Mouse (Mus musculus): Measurements from ENCODE around the gene Dnali1. TPM values are rescaled to one million over a fixed set of nuclear protein-coding genes. Genes with fewer than 3 reads are reported as not detected.
A peak's percentile ranks its signal among the peaks of the same experiment; 100 is the strongest.

The Dnali1 gene
- total and polyA plus RNA-seq, 2 experiments from 2014 or later, result not detected

GRCm38 (mm10) chr4:125059025-125059424 lies 6.5 kb downstream of the Dnali1 start:
- H3K27ac ChIP-seq (ENCODE audit: low read depth), result no peak overlapping the region
- peaks cover 15% of the 10 kb centered on the region for H3K36me3 ChIP-seq (replicated peaks; ENCODE audit: control insufficient read depth, insufficient read depth, low read length)
- no peak overlapping the region for H3K9ac ChIP-seq (replicated peaks; ENCODE audit: low read depth, low read length)
- peaks cover 15% of the 10 kb centered on the region; the same call in 1 of the 2 replicates for H3K4me1 ChIP-seq (ENCODE audit: control insufficient read depth, insufficient read depth)
- ATAC-seq (ENCODE audit: insufficient read depth, low read depth) (peak; percentile 75), DNase-seq (ENCODE audit: low spot score) (peak; percentile 51)
- no peaks in the 10 kb centered on the region for H3K9me3 ChIP-seq (replicated peaks; ENCODE audit: control insufficient read depth, low read length)
- peak overlapping the region; percentile 30; the same call in 1 of the 2 replicates for H3K4me2 ChIP-seq (ENCODE audit: low read depth, low read length)
- no peaks in the 10 kb centered on the region for H3K27me3 ChIP-seq (ENCODE audit: control insufficient read depth, insufficient read depth, low read length)
- WGBS, result 2% methylated on average over 8 of the region's 8 CpGs
- TF ChIP-seq CTCF (IDR thresholded peaks at IDR 0.05; ENCODE audit: low read depth) (peak; percentile 83), EP300 (IDR thresholded peaks at IDR 0.05; ENCODE audit: low read depth) (no peak)
- no peak overlapping the region for H3K4me3 ChIP-seq (ENCODE audit: low read depth, low read length)

GRCm38 (mm10) chr4:125058033-125058432 lies 7.5 kb downstream of the Dnali1 start:
- no peak overlapping the region for H3K4me2 ChIP-seq (ENCODE audit: low read depth, low read length)
- 27% methylated on average over 5 of the region's 5 CpGs for WGBS
- H3K4me3 ChIP-seq (ENCODE audit: low read depth, low read length), result no peak overlapping the region
- H3K9ac ChIP-seq (replicated peaks; ENCODE audit: low read depth, low read length), result no peak overlapping the region
- H3K9me3 ChIP-seq (replicated peaks; ENCODE audit: control insufficient read depth, low read length), result no peaks in the 10 kb centered on the region
- no peaks in the 10 kb centered on the region for H3K27me3 ChIP-seq (ENCODE audit: control insufficient read depth, insufficient read depth, low read length)
- H3K27ac ChIP-seq (ENCODE audit: low read depth), result no peak overlapping the region
- ATAC-seq (ENCODE audit: insufficient read depth, low read depth), result no peak
- no peak for TF ChIP-seq EP300 (IDR thresholded peaks at IDR 0.05; ENCODE audit: low read depth)
- no peak for TF ChIP-seq CTCF (IDR thresholded peaks at IDR 0.05; ENCODE audit: low read depth)
- DNase-seq (ENCODE audit: low spot score), result no peak
- peaks cover 25% of the 10 kb centered on the region for H3K36me3 ChIP-seq (replicated peaks; ENCODE audit: control insufficient read depth, insufficient read depth, low read length)
- peaks cover 15% of the 10 kb centered on the region; the same call in 1 of the 2 replicates for H3K4me1 ChIP-seq (ENCODE audit: control insufficient read depth, insufficient read depth)

- Histone ChIP-seq H3K27me3 (ENCODE audit: control insufficient read depth, insufficient read depth, low read length) (no peaks in the 10 kb centered on the region), H3K9ac (replicated peaks; ENCODE audit: low read depth, low read length) (no peak overlapping the region), H3K4me2 (ENCODE audit: low read depth, low read length) (no peak overlapping the region), H3K4me3 (ENCODE audit: low read depth, low read length) (no peak overlapping the region), H3K4me1 (ENCODE audit: control insufficient read depth, insufficient read depth) (peaks cover 15% of the 10 kb centered on the region; the same call in 1 of the 2 replicates), H3K9me3 (replicated peaks; ENCODE audit: control insufficient read depth, low read length) (no peaks in the 10 kb centered on the region), H3K36me3 (replicated peaks; ENCODE audit: control insufficient read depth, insufficient read depth, low read length) (peaks cover 31% of the 10 kb centered on the region), H3K27ac (ENCODE audit: low read depth) (no peak overlapping the region)
- TF ChIP-seq EP300 (IDR thresholded peaks at IDR 0.05; ENCODE audit: low read depth), result no peak
- TF ChIP-seq CTCF (IDR thresholded peaks at IDR 0.05; ENCODE audit: low read depth), result no peak
- DNase-seq (ENCODE audit: low spot score) (peak; percentile 25), ATAC-seq (ENCODE audit: insufficient read depth, low read depth) (no peak)
- 4% methylated on average over 3 of the region's 3 CpGs for WGBS
Observed at GRCm38 (mm10) chr4:125057273-125057672, 8.2 kb downstream of the Dnali1 start.

- no peak overlapping the region for H3K4me2 ChIP-seq (ENCODE audit: low read depth, low read length)
- TF ChIP-seq EP300 (IDR thresholded peaks at IDR 0.05; ENCODE audit: low read depth) (no peak), CTCF (IDR thresholded peaks at IDR 0.05; ENCODE audit: low read depth) (no peak)
- no peak overlapping the region for H3K4me3 ChIP-seq (ENCODE audit: low read depth, low read length)
- H3K36me3 ChIP-seq (replicated peaks; ENCODE audit: control insufficient read depth, insufficient read depth, low read length), result peaks cover 39% of the 10 kb centered on the region
- H3K9me3 ChIP-seq (replicated peaks; ENCODE audit: control insufficient read depth, low read length), result no peaks in the 10 kb centered on the region
- no peaks in the 10 kb centered on the region for H3K27me3 ChIP-seq (ENCODE audit: control insufficient read depth, insufficient read depth, low read length)
- ATAC-seq (ENCODE audit: insufficient read depth, low read depth) (no peak), DNase-seq (ENCODE audit: low spot score) (no peak)
- 90% methylated on average over 4 of the region's 4 CpGs for WGBS
- no peak overlapping the region for H3K9ac ChIP-seq (replicated peaks; ENCODE audit: low read depth, low read length)
- H3K27ac ChIP-seq (ENCODE audit: low read depth), result no peak overlapping the region
- peaks cover 15% of the 10 kb centered on the region; the same call in 1 of the 2 replicates for H3K4me1 ChIP-seq (ENCODE audit: control insufficient read depth, insufficient read depth)
Observed at GRCm38 (mm10) chr4:125056476-125056875, 9.0 kb downstream of the Dnali1 start.

GRCm38 (mm10) chr4:125055385-125055784 lies 10.1 kb downstream of the Dnali1 start:
- H3K4me3 ChIP-seq (ENCODE audit: low read depth, low read length), result no peak overlapping the region
- 0 out of 2 replicates have a peak, but pooled peaks have one; percentile 49 for ATAC-seq (ENCODE audit: insufficient read depth, low read depth)
- TF ChIP-seq EP300 (IDR thresholded peaks at IDR 0.05; ENCODE audit: low read depth) (no peak), CTCF (IDR thresholded peaks at IDR 0.05; ENCODE audit: low read depth) (no peak)
- peaks cover 15% of the 10 kb centered on the region; the same call in 1 of the 2 replicates for H3K4me1 ChIP-seq (ENCODE audit: control insufficient read depth, insufficient read depth)
- H3K36me3 ChIP-seq (replicated peaks; ENCODE audit: control insufficient read depth, insufficient read depth, low read length), result peaks cover 49% of the 10 kb centered on the region
- H3K9ac ChIP-seq (replicated peaks; ENCODE audit: low read depth, low read length), result no peak overlapping the region
- no peak overlapping the region for H3K27ac ChIP-seq (ENCODE audit: low read depth)
- no peak overlapping the region for H3K4me2 ChIP-seq (ENCODE audit: low read depth, low read length)
- DNase-seq (ENCODE audit: low spot score), result no peak
- H3K9me3 ChIP-seq (replicated peaks; ENCODE audit: control insufficient read depth, low read length), result no peaks in the 10 kb centered on the region
- 61% methylated on average over 9 of the region's 9 CpGs for WGBS
- H3K27me3 ChIP-seq (ENCODE audit: control insufficient read depth, insufficient read depth, low read length), result no peaks in the 10 kb centered on the region

GRCm38 (mm10) chr4:125044454-125044853 lies 21.0 kb downstream of the Dnali1 start:
- no peak overlapping the region for H3K9ac ChIP-seq (replicated peaks; ENCODE audit: low read depth, low read length)
- H3K27ac ChIP-seq (ENCODE audit: low read depth), result no peak overlapping the region

More at GRCm38 (mm10) chr4:125044454-125044853, 21.0 kb downstream of the Dnali1 start:
- DNase-seq (ENCODE audit: low spot score) (no peak), ATAC-seq (ENCODE audit: insufficient read depth, low read depth) (no peak)
- Histone ChIP-seq H3K36me3 (replicated peaks; ENCODE audit: control insufficient read depth, insufficient read depth, low read length) (peaks cover 95% of the 10 kb centered on the region), H3K4me1 (ENCODE audit: control insufficient read depth, insufficient read depth) (no peaks in the 10 kb centered on the region), H3K9me3 (replicated peaks; ENCODE audit: control insufficient read depth, low read length) (no peaks in the 10 kb centered on the region), H3K27me3 (ENCODE audit: control insufficient read depth, insufficient read depth, low read length) (no peaks in the 10 kb centered on the region), H3K4me2 (ENCODE audit: low read depth, low read length) (no peak overlapping the region), H3K4me3 (ENCODE audit: low read depth, low read length) (no peak overlapping the region)
- TF ChIP-seq CTCF (IDR thresholded peaks at IDR 0.05; ENCODE audit: low read depth), result no peak
- no peak for TF ChIP-seq EP300 (IDR thresholded peaks at IDR 0.05; ENCODE audit: low read depth)
- 84% methylated on average over 7 of the region's 7 CpGs for WGBS
